Mouse (Mus musculus) splenic B cell, adult 2 months (primary cell): Measurements from ENCODE around the gene Ephb3.

ENCODE experiments used
- DNase-seq: peaks from one replicate; pipeline ENCODE4 v3.0.0-alpha.2; 2011; ENCODE audit warnings: low read depth, low spot score
- H3K27me3 ChIP-seq: 2 replicates; pipeline ENCODE4 v1.6.1; 2012; ENCODE audit warnings: mild to moderate bottlenecking, low read length, moderate library complexity, mixed read lengths; ENCODE audit not compliant: control insufficient read depth, poor library complexity, insufficient read depth, severe bottlenecking
- H3K36me3 ChIP-seq: 2 replicates; pipeline ENCODE4 v1.6.1; 2012; ENCODE audit warnings: mild to moderate bottlenecking, low read length, moderate library complexity, mixed read lengths; ENCODE audit not compliant: control insufficient read depth, poor library complexity, insufficient read depth, severe bottlenecking

Ephb3 gene

DNA sequence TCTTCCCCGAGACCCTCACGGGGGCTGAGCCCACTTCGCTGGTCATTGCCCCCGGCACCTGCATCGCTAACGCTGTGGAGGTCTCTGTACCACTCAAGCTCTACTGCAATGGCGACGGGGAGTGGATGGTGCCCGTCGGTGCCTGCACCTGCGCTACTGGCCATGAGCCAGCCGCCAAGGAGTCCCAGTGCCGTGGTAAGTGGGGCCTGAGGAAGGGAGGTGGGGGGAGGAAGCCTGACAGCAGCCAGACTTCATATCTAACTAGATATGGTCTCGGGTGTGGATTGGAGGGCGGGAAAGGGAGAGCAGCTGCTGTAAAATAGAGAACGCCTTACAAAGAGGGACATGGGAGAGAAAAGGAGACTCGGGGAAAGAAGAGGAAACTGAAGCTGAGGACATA lies 10.2 kb downstream of the Ephb3 start:
- Histone ChIP-seq H3K36me3 (no peaks in the 10 kb centered on the region), H3K27me3 (no peaks in the 10 kb centered on the region)
- DNase-seq, result no peak

DNA sequence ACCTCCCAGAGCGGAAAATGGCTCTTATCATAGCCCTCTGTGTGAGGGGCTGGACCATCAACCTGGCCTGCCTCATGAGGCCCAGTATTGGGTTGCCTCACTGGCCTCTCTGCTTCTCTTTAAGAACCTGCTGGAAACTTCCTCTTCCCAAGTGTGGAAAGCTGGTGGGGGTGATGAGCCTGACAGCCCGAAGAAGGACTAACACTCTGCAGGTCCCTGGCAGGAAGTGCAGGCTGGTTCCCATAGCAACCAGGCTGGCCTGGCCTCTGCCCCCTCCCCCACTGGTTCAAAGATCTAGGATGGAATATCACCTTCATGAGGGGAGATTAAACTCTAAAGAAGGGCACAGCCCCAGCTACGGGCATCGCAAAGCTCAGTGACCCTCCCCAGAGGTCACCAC lies 11.5 kb downstream of the Ephb3 start:
- H3K27me3 ChIP-seq, result no peaks in the 10 kb centered on the region
- no peaks in the 10 kb centered on the region for H3K36me3 ChIP-seq
- no peak for DNase-seq

DNA sequence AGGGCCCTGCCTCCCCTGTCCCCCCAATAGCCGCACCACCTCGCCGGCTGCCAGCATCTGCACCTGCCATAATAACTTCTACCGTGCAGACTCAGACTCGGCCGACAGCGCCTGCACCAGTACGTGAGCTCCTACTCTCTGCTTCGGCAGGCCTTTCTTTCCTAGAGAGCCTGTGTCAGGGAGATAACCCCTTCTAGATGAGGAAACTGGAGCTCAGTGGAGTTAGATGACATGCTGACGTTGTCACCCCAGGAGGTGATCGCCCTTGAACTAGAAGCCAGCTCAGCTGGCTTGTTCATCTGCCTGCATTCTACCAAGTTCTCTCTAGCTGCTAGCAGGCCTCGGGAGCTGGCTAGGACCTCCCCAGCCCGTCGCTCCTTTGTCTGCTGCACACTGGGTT lies 12.7 kb downstream of the Ephb3 start:
- no peak for DNase-seq
- H3K27me3 ChIP-seq, result no peaks in the 10 kb centered on the region
- no peaks in the 10 kb centered on the region for H3K36me3 ChIP-seq

DNA sequence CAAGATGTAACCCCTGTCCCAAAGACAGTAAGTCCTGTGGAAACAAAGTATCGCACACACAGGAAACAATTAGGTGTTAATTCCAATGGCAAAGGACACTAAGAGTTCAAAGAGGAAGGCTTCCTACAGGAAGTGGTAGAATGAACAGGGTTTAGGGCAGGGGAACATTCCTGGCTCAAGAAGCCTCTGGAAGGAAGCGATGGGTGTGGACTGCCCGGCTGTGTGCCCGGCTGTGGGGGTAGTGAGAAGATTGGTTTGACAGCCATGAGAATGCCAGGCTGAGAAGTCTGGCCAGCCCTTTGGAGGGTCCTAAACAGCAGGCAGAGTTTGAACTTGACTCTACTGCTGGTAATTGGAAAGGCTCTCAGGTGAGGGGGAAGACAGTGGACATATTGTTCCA lies 15.1 kb downstream of the Ephb3 start:
- H3K36me3 ChIP-seq, result no peaks in the 10 kb centered on the region
- no peak for DNase-seq
- H3K27me3 ChIP-seq, result no peaks in the 10 kb centered on the region

DNA sequence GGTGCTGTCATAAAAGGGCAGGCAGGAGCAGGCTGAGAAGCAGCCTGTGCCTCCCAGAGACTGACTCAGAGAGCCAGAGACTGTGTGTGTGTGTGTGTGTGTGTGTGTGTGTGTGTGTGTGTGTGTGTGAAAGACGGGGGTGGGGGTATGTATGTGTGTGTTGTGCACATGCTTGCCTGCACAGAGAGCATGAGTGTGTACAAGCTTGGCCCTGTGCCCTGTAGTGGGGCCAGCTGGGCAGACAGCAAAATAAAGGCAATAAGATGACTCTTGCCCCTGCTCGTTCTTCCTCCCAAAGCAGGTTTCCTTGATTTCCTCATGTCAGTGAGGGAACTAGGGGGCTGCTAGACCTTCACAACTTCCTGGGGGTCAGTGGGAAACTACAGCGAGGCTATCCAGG lies 18.5 kb downstream of the Ephb3 start:
- no peaks in the 10 kb centered on the region for H3K27me3 ChIP-seq
- DNase-seq, result no peak
- no peaks in the 10 kb centered on the region for H3K36me3 ChIP-seq

DNA sequence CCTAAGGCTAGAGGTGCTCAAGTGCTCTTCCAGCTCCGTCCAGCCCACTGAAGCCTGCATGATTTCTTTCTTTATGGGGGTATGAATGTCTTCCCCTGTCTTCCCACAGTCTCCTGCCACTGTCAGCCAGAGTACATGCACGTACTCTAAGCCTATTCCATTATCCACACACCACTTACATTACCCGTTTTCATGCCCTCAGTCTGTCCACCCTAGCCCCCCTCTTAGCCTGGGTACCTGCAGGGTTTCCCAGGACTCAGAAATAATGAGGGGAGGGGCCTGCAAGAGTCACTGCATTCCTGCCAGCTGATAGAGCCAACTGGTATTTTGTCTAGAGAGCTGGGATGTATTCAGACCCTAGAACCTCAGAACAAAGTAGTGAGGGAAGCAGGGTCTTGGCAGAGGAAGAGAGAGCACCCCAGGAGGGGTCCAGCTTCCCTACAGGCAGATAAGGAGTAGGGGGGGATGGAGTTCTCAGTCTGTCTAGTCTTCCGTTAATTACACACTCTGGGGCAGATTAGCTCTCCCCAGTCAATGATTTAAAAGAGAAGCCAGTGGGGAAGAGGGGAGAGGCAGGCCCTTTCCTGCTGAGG lies 20.2 kb downstream of the Ephb3 start:
- DNase-seq, result no peak
- Histone ChIP-seq H3K27me3 (no peaks in the 10 kb centered on the region), H3K36me3 (no peaks in the 10 kb centered on the region)

DNA sequence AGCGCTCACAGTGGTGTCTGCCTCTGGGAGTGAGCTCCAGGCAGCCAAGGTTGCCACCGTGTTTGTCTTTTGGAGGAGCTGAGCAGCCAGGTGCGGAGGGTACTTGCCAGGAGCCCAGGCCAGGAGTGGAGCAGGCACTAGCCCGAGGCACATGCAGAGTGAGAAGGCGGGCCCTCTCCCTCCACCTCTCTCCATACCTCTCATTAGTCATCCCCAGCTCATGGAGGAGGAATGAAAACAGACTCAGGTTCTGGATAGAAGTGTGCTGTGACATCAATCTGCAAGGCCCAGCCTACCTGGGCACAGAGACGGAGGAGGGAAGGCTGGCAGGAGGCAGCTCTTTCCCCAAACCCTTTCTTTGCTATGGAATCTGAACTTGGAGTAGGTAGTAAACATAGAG lies 22.1 kb downstream of the Ephb3 start:
- H3K27me3 ChIP-seq, result no peaks in the 10 kb centered on the region
- DNase-seq, result no peak
- H3K36me3 ChIP-seq, result no peaks in the 10 kb centered on the region

DNA sequence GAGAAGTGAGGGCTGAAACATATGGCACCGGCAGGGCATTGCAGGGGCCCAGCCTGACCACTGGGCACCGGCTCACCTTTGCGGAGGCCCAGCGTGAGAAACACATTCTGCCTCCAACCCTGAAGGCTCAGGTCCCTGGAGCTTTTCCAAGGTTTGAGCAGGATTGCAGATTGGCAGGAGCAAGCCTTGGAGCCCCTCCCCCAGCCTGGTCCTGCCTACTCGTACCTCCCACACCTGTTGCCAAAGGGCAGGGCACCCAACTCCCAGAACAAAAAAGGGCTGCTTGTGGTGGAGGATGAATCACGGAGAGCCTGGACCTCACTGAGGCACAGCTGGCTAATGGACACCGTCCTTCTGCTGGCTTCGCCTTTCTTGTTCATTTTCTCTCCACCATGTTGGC lies 30.6 kb downstream of the Ephb3 start:
- DNase-seq, result no peak
- Histone ChIP-seq H3K36me3 (no peaks in the 10 kb centered on the region), H3K27me3 (no peaks in the 10 kb centered on the region; the same call in 1 of the 2 replicates)

DNA sequence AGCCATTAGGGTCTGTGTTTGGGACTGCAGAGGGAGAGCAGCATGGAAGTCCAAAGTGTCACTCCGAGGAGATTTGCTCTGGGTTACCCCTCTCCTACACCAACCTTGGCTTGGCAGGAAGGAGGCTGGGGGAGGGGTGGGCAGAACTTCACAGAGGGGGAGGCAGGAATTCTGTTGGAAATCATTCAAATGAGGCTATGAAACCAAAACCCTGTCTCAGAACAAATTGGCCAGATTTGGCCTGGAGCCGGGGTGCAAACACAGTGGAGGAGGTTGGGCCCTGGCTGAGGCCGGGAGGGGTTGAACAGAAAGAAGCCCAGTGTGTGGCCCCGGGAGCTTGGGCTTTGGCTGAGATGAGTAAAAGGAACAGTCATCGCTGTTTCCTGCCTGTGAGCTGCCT lies 34.2 kb downstream of the Ephb3 start:
- DNase-seq, result no peak
- H3K27me3 ChIP-seq, result no peaks in the 10 kb centered on the region
- H3K36me3 ChIP-seq, result no peaks in the 10 kb centered on the region

DNA sequence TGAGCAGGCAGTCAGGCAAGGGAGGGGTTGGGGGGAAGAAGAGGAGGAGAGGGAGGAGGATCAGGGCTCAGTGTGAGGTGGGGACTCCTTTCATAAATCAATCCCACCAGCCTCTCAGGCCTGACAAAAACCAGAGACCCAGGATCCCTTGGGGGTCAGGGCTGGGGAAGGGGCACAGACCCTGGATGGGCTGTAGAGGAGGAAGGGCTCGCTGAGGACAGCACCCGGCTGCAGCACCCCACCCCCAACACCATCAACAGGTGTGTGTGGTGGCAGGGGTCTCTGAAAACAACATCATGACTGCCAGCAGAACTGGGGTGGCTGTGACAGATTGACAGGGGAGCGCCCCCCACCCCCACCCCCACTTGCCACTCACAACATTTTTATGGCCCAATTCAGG lies 36.0 kb downstream of the Ephb3 start:
- Histone ChIP-seq H3K27me3 (no peaks in the 10 kb centered on the region), H3K36me3 (no peaks in the 10 kb centered on the region)
- DNase-seq, result no peak

DNA sequence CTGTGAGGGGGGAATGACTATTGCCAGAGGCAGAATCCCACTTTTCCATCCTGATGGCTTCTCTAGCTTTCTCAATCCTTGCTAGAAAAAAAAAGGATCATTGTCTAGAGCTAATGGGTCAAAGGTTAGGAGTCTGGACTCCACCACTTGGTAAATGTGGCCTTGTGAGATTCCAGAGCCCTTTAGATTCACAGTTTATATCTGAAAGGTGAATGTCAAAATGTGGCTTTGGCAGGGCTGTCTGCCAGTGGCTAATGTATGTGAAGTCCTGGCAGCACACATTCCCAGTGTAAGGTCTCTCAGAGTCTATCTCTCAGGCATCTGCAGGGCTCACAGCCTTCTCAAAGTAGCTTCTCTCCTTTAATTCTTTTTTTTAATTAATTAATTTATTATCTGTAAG lies 36.5 kb downstream of the Ephb3 start:
- DNase-seq, result no peak
- no peaks in the 10 kb centered on the region for H3K27me3 ChIP-seq

DNA sequence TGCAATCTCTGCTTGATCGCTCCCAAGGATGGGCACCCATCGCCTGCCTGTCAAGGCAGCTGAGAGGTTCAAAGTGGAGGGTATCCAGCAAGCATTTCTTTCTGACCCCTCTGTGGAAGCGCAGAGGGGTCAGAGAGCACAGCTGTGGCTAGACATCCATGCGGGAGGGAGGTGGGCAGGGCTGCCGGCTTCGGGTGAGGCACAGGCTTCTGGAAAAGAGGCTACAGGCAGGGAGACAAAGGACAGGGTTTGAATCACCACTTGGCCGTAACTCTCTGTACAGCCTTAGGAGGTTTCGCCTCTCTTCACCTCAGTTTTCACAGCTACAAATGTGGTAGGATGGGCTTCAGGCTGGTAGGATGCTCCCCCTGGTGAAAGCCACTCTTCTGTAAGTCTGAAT lies 38.4 kb downstream of the Ephb3 start:
- DNase-seq, result no peak
- no peaks in the 10 kb centered on the region for H3K36me3 ChIP-seq
- peaks cover 3% of the 10 kb centered on the region; the same call in 1 of the 2 replicates for H3K27me3 ChIP-seq

More for the DNA sequence above, 36.5 kb downstream of the Ephb3 start:
- no peaks in the 10 kb centered on the region for H3K36me3 ChIP-seq

DNA sequence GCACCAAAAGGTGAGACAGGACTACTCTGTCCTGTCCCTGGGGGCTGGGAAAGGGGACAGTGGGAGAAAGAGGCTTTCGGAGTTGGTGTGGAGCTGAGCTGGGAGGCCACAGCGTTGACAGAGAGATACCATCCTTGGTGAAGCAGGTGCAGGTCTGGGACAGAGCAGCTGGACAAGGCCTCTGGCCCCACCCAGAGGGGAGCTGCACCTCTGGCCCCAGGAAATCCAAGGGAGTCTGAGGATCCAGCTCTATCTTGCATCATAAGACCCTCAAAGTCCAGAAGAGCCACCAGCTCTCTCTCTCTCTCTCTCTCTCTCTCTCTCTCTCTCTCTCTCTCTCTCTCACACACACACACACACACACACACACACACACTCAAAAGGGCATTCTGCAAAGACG lies 40.2 kb downstream of the Ephb3 start:
- Histone ChIP-seq H3K27me3 (peaks cover 3% of the 10 kb centered on the region; the same call in 1 of the 2 replicates), H3K36me3 (no peaks in the 10 kb centered on the region)
- DNase-seq, result no peak

DNA sequence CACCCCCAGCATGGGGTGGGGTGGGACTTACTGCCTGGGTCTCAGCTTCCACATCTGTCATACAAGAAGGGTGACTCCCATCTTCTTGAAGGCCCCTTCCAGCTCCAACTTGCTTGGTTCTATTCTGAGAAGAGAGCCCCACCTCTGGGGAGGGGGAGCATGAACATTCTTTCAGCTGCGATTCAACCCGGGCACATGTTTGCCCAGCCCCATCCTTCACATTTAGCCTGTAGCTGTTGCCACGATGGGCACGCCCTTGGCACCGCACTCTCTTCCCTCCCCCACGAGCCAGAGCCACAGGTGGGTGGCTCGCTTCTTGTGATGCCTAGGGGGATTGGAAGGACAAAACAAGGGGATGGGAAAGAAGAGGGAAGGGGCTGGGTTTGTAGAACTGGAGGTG lies 40.8 kb downstream of the Ephb3 start:
- no peak for DNase-seq
- no peaks in the 10 kb centered on the region for H3K36me3 ChIP-seq
- peaks cover 3% of the 10 kb centered on the region; the same call in 1 of the 2 replicates for H3K27me3 ChIP-seq

DNA sequence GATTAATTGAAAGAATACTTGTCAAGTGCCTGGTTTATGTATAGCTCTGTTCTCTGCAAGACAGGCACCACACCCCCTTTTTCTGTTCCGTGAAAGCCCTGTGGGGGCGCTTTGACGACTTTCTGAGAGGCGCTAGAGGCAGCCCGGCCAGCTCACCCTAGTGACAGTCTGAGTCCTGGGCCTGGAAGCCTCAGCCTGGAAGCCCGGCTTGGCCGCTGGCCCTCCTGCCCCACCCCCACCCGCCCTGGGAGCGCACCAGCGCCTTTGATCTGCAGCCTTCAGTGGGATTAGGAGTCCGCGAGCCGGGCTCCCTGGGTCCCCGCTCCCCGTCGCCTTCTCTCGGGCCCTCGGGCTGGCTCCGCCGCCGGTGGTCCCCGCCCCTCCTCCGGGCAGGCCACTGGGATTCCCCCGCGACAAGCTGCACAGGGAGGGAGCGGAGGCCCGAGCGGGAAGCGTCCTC lies 41.4 kb downstream of the Ephb3 start:
- peak; percentile 36 for DNase-seq
- Histone ChIP-seq H3K27me3 (peaks cover 3% of the 10 kb centered on the region; the same call in 1 of the 2 replicates), H3K36me3 (no peaks in the 10 kb centered on the region)

DNA sequence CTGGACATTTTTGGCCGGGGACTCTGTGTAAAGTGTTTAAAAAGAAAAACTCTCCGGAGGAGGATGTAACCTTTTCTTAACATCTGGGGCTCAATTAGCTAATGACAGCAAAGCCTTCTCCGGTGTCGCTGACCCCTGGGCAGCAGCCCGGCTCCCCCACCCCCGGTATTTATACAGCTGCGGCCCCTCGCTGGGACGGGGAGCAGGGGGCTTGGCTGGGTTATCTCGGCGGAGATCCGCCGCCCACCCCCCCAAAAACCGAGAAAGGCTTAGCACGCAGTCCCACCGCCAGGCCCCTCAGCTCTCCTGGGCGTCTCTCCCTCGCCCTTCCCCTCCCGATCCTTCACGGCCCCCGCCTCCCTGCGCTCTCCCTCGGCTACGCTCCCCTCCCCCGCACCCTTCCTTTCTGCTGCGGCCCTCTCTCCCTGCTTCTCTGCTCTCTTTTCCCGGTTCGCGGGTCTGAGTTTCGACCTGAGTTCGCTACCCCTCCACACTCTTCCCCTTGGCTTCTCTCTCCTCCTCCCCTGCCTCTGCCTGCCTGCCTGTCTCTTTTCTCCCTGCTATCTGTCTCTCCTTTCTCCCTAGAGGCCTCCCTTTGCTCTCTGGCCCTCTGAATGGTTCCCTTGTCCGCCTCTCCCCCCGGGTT lies 42.0 kb downstream of the Ephb3 start:
- Histone ChIP-seq H3K36me3 (no peaks in the 10 kb centered on the region), H3K27me3 (peaks cover 3% of the 10 kb centered on the region; the same call in 1 of the 2 replicates)
- no peak for DNase-seq
